Comparison of ENCODE assay signal across 13 mouse cellular contexts in genomic region chr9:108575321-108576297, GRCm38 (mm10). TPM values are rescaled to one million over a fixed set of nuclear protein-coding genes. Genes with fewer than 3 reads are reported as not detected.
A peak's percentile ranks its signal among the peaks of the same experiment; 100 is the strongest.
DNase-seq lines count a peak whose midpoint lies in the region; ATAC-seq lines count a peak whose summit lies in the region.
"Had no signal": no experiment of that assay in that cellular context is flagged by ENCODE, and none has a peak within 500 bp of the region (broad histone marks: within the 10 kb centered on the region; RNA-seq: fewer than 3 reads in every experiment).

No protein-coding gene starts in this region.

- no peak overlapping the region for H3K27ac ChIP-seq in heart, embryonic 11.5 days (ENCODE audit: low read depth, low read length)
- H3K27ac ChIP-seq in embryonic facial prominence, embryonic 12.5 days = no peak overlapping the region
- H3K27ac ChIP-seq in midbrain, embryonic 12.5 days (replicated peaks) = no peak overlapping the region; the same call in 1 of the 2 replicates
- H3K27ac ChIP-seq: embryonic facial prominence, embryonic 13.5 days had no signal

- no peaks in the 10 kb centered on the region for H3K27me3 ChIP-seq in heart, embryonic 11.5 days (ENCODE audit: control insufficient read depth, insufficient read depth, low read length)
- H3K27me3 ChIP-seq in embryonic facial prominence, embryonic 12.5 days = no peaks in the 10 kb centered on the region
- H3K27me3 ChIP-seq in midbrain, embryonic 12.5 days = peaks cover 11% of the 10 kb centered on the region
- H3K27me3 ChIP-seq: embryonic facial prominence, embryonic 13.5 days had no signal

- peak; percentile 37 to 59 for DNase-seq in adrenal gland, adult (ENCODE audit: inconsistent age in 2 of 2, low spot score in 1 of 2)
- DNase-seq in adrenal gland, postnatal 36 days = no peak
- DNase-seq in heart, postnatal 10 days = no peak
- DNase-seq in lung, postnatal 10 days = no peak
- DNase-seq: cerebellum, adult 11-12 months; kidney, adult 11 months; lung, adult 2 months; thymus, adult 18-20 months had no signal

- intact Hi-C loops in heart, postnatal 10 days (cut with DNase I) = loop anchor here (5.0 kb wide), 1 partner anchor 72 kb away; the partner anchor contains the start of gene Arih2

- no peak overlapping the region for H3K4me2 ChIP-seq in heart, embryonic 11.5 days
- H3K4me2 ChIP-seq in embryonic facial prominence, embryonic 12.5 days (replicated peaks) = no peak overlapping the region
- H3K4me2 ChIP-seq in midbrain, embryonic 12.5 days (replicated peaks) = peak overlapping the region; percentile 89

- H3K9me3 ChIP-seq in heart, embryonic 11.5 days (replicated peaks; ENCODE audit: control insufficient read depth, low read length) = no peaks in the 10 kb centered on the region
- no peaks in the 10 kb centered on the region for H3K9me3 ChIP-seq in embryonic facial prominence, embryonic 12.5 days
- H3K9me3 ChIP-seq in midbrain, embryonic 12.5 days = no peaks in the 10 kb centered on the region
- H3K9me3 ChIP-seq: embryonic facial prominence, embryonic 13.5 days had no signal

- peaks cover 32% of the 10 kb centered on the region for H3K4me1 ChIP-seq in heart, embryonic 11.5 days (ENCODE audit: control insufficient read depth, insufficient read depth, low read length)
- peaks cover 60% of the 10 kb centered on the region for H3K4me1 ChIP-seq in embryonic facial prominence, embryonic 12.5 days
- peaks cover 62% of the 10 kb centered on the region for H3K4me1 ChIP-seq in midbrain, embryonic 12.5 days

- ATAC-seq in heart, embryonic 11.5 days (replicated peaks; ENCODE audit: insufficient number of reproducible peaks, low FRiP score, low TSS enrichment) = no peak
- no peak for ATAC-seq in embryonic facial prominence, embryonic 12.5 days (ENCODE audit: insufficient number of reproducible peaks, insufficient read depth, low FRiP score, low TSS enrichment)
- no peak for ATAC-seq in midbrain, embryonic 12.5 days (ENCODE audit: low FRiP score, low read depth)
- ATAC-seq in erythroblast, adult 5-6 weeks (replicated peaks; ENCODE audit: low FRiP score, poor library complexity, severe bottlenecking) = no peak

- H3K9ac ChIP-seq in heart, embryonic 11.5 days (ENCODE audit: low read depth, low read length) = 0 out of 2 replicates have a peak overlapping the region, but pooled peaks have one; percentile 22
- H3K9ac ChIP-seq in embryonic facial prominence, embryonic 12.5 days = no peak overlapping the region
- H3K9ac ChIP-seq in midbrain, embryonic 12.5 days (replicated peaks) = no peak overlapping the region; the same call in 1 of the 2 replicates

- WGBS in heart, embryonic 11.5 days (ENCODE audit: insufficient replicate concordance) = 83% methylated on average over 37 of the region's 37 CpGs
- 91% methylated on average over 37 of the region's 37 CpGs for WGBS in embryonic facial prominence, embryonic 12.5 days
- WGBS in midbrain, embryonic 12.5 days = 92% methylated on average over 37 of the region's 37 CpGs

- H3K36me3 ChIP-seq in heart, embryonic 11.5 days (ENCODE audit: control insufficient read depth, insufficient read depth, low read length) = peaks cover 23% of the 10 kb centered on the region
- peaks cover 53% of the 10 kb centered on the region for H3K36me3 ChIP-seq in embryonic facial prominence, embryonic 12.5 days
- peaks cover 49% of the 10 kb centered on the region for H3K36me3 ChIP-seq in midbrain, embryonic 12.5 days

- H3K4me3 ChIP-seq in heart, embryonic 11.5 days (ENCODE audit: low read depth, low read length) = no peak overlapping the region
- 0 out of 2 replicates have a peak overlapping the region, but pooled peaks have one; percentile 90 for H3K4me3 ChIP-seq in embryonic facial prominence, embryonic 12.5 days
- H3K4me3 ChIP-seq in midbrain, embryonic 12.5 days = peak overlapping the region; percentile 83; the same call in 1 of the 2 replicates

RNA-seq across cellular contexts. Expression of gene Wdr6, which starts 2.9 kb away (rescaled TPM):
- total RNA-seq in adrenal gland, postnatal 36 days (2021) = 100 to 1,000 TPM; 119 to 121 TPM
- polyA plus RNA-seq in heart, embryonic 11.5 days (2014; fragmentation: Nextera tagmentation; extraction: Ambion mirVana) = 48.6 and 60.8 TPM in 2 replicates
- total RNA-seq in heart, postnatal 10 days (2021) = 10 to 100 TPM; 30.2 to 36.4 TPM
- polyA plus RNA-seq in embryonic facial prominence, embryonic 12.5 days (2016; fragmentation: Nextera tagmentation; extraction: Ambion mirVana) = 215 and 220 TPM in 2 replicates
- 288 and 293 TPM in 2 replicates for polyA plus RNA-seq in midbrain, embryonic 12.5 days (2016; fragmentation: Nextera tagmentation; extraction: Ambion mirVana)
- total RNA-seq in erythroblast, adult 5-6 weeks (2015; ENCODE audit: low replicate concordance) = 2.1 and 4.0 TPM in 2 replicates
- total RNA-seq in erythroblast, adult 5-6 weeks (2017; ENCODE audit: low replicate concordance) = 1.5 and 1.7 TPM in 2 replicates

RNA-seq across cellular contexts. Expression of gene Dalrd3, which starts 5.9 kb away (rescaled TPM):
- total RNA-seq in adrenal gland, postnatal 36 days (2021) = 10 to 100 TPM; 61.1 to 72.7 TPM
- polyA plus RNA-seq in heart, embryonic 11.5 days (2014; fragmentation: Nextera tagmentation; extraction: Ambion mirVana) = 85.8 and 88.6 TPM in 2 replicates
- total RNA-seq in heart, postnatal 10 days (2021) = 10 to 100 TPM; 21.0 TPM
- polyA plus RNA-seq in embryonic facial prominence, embryonic 12.5 days (2016; fragmentation: Nextera tagmentation; extraction: Ambion mirVana) = 199 and 207 TPM in 2 replicates
- 251 and 260 TPM in 2 replicates for polyA plus RNA-seq in midbrain, embryonic 12.5 days (2016; fragmentation: Nextera tagmentation; extraction: Ambion mirVana)
- 26.8 and 47.5 TPM in 2 replicates for total RNA-seq in erythroblast, adult 5-6 weeks (2015; ENCODE audit: low replicate concordance)
- total RNA-seq in erythroblast, adult 5-6 weeks (2017; ENCODE audit: low replicate concordance) = 10.3 and 11.4 TPM in 2 replicates

RNA-seq across cellular contexts. Expression of gene Ndufaf3, which starts 8.4 kb away (rescaled TPM):
- 10 to 100 TPM; 63.6 to 75.4 TPM for total RNA-seq in adrenal gland, postnatal 36 days (2021)
- 56.6 and 58.9 TPM in 2 replicates for polyA plus RNA-seq in heart, embryonic 11.5 days (2014; fragmentation: Nextera tagmentation; extraction: Ambion mirVana)
- 10 to 100 TPM; 54.5 to 58.6 TPM for total RNA-seq in heart, postnatal 10 days (2021)
- polyA plus RNA-seq in embryonic facial prominence, embryonic 12.5 days (2016; fragmentation: Nextera tagmentation; extraction: Ambion mirVana) = 49.9 and 59.2 TPM in 2 replicates
- 56.9 and 58.8 TPM in 2 replicates for polyA plus RNA-seq in midbrain, embryonic 12.5 days (2016; fragmentation: Nextera tagmentation; extraction: Ambion mirVana)
- total RNA-seq in erythroblast, adult 5-6 weeks (2015; ENCODE audit: low replicate concordance) = 8.3 and 15.9 TPM in 2 replicates
- 3.1 and 4.2 TPM in 2 replicates for total RNA-seq in erythroblast, adult 5-6 weeks (2017; ENCODE audit: low replicate concordance)

RNA-seq across cellular contexts. Expression of gene Impdh2, which starts 15.5 kb away (rescaled TPM):
- total RNA-seq in adrenal gland, postnatal 36 days (2021) = 100 to 1,000 TPM in 1 of 2 experiments, 10 to 100 TPM in 1; 76.8 to 118 TPM
- polyA plus RNA-seq in heart, embryonic 11.5 days (2014; fragmentation: Nextera tagmentation; extraction: Ambion mirVana) = 130 TPM in 2 replicates
- 10 to 100 TPM; 62.3 to 70.0 TPM for total RNA-seq in heart, postnatal 10 days (2021)
- polyA plus RNA-seq in embryonic facial prominence, embryonic 12.5 days (2016; fragmentation: Nextera tagmentation; extraction: Ambion mirVana) = 207 and 209 TPM in 2 replicates
- 133 and 143 TPM in 2 replicates for polyA plus RNA-seq in midbrain, embryonic 12.5 days (2016; fragmentation: Nextera tagmentation; extraction: Ambion mirVana)
- 64.2 and 120 TPM in 2 replicates for total RNA-seq in erythroblast, adult 5-6 weeks (2015; ENCODE audit: low replicate concordance)
- 50.0 and 52.2 TPM in 2 replicates for total RNA-seq in erythroblast, adult 5-6 weeks (2017; ENCODE audit: low replicate concordance)

RNA-seq across cellular contexts. Expression of gene P4htm, which starts 21.9 kb away (rescaled TPM):
- total RNA-seq in adrenal gland, postnatal 36 days (2021) = 1 to 10 TPM; 5.6 to 6.3 TPM
- 14.7 and 15.0 TPM in 2 replicates for polyA plus RNA-seq in heart, embryonic 11.5 days (2014; fragmentation: Nextera tagmentation; extraction: Ambion mirVana)
- 10 to 100 TPM; 12.7 to 15.1 TPM for total RNA-seq in heart, postnatal 10 days (2021)
- polyA plus RNA-seq in embryonic facial prominence, embryonic 12.5 days (2016; fragmentation: Nextera tagmentation; extraction: Ambion mirVana) = 10.4 and 11.6 TPM in 2 replicates
- polyA plus RNA-seq in midbrain, embryonic 12.5 days (2016; fragmentation: Nextera tagmentation; extraction: Ambion mirVana) = 14.7 and 16.4 TPM in 2 replicates
- total RNA-seq in erythroblast, adult 5-6 weeks (2015; ENCODE audit: low replicate concordance) = not detected in 2 replicates
- 1.8 TPM in 1 of 2 replicates, not detected in the other for total RNA-seq in erythroblast, adult 5-6 weeks (2017; ENCODE audit: low replicate concordance)

Comparison
In these comparisons a context has a peak if more than half of its experiments do, and no peak if none do; other contexts are left out.
1. DNase-seq: peak in adrenal gland, adult (2 of 2); none in adrenal gland, postnatal 36 days (0 of 2), heart, postnatal 10 days (0 of 2) and lung, postnatal 10 days (single experiment).
2. RNA of gene Wdr6, which starts 2.9 kb away (total RNA-seq): 119 to 121 TPM in adrenal gland, postnatal 36 days and 30.2 to 36.4 TPM in heart, postnatal 10 days; 1.5 to 4.0 TPM in erythroblast, adult 5-6 weeks; every median in the first group is over 4 times any median in the second.